Mouse (Mus musculus) lung, postnatal 0 days (tissue): Measurements from ENCODE around the gene Il17rd. TPM values are rescaled to one million over a fixed set of nuclear protein-coding genes. Genes with fewer than 3 reads are reported as not detected.

Source experiments
- ATAC-seq: fragments of 200-750 bp; cut with Nextera tagmentation; 2 replicates; pipeline ENCODE4 v1.8.0; 2017; ENCODE audit warnings: moderate library complexity
- DNase-seq: peaks from one replicate; pipeline ENCODE4 v3.0.0-alpha.2; 2016; ENCODE audit warnings: low spot score
- H3K27ac ChIP-seq: fragments of 300-500 bp; sonication (generic); 2 replicates; pipeline ENCODE4 v1.5.1; 2014; ENCODE audit warnings: antibody characterized with exemption, mild to moderate bottlenecking, low read length, mixed read lengths
- H3K27me3 ChIP-seq: fragments of 300-500 bp; sonication (generic); replicated peaks from 2 replicates; pipeline ENCODE4 v1.6.1; 2014; ENCODE audit warnings: low read length, mixed read lengths; ENCODE audit not compliant: insufficient read depth
- H3K36me3 ChIP-seq: fragments of 300-500 bp; sonication (generic); 2 replicates; pipeline ENCODE4 v1.6.1; 2014; ENCODE audit warnings: low read length, mixed read lengths; ENCODE audit not compliant: insufficient read depth
- H3K4me1 ChIP-seq: fragments of 300-500 bp; sonication (generic); 2 replicates; pipeline ENCODE4 v1.6.1; 2014; ENCODE audit warnings: antibody characterized with exemption, low read depth, low read length, mixed read lengths; ENCODE audit not compliant: insufficient read depth
- H3K4me2 ChIP-seq: fragments of 300-500 bp; sonication (generic); replicated peaks from 2 replicates; pipeline ENCODE4 v1.6.1; 2014; ENCODE audit warnings: low read depth, mild to moderate bottlenecking, low read length, moderate library complexity, mixed read lengths
- H3K4me3 ChIP-seq: fragments of 300-500 bp; sonication (generic); 2 replicates; pipeline ENCODE4 v1.5.1; 2014; ENCODE audit warnings: low read depth, low read length
- H3K9ac ChIP-seq: fragments of 300-500 bp; sonication (generic); replicated peaks from 2 replicates; pipeline ENCODE4 v1.6.1; 2014; ENCODE audit warnings: low read depth, mild to moderate bottlenecking
- H3K9me3 ChIP-seq: fragments of 300-500 bp; sonication (generic); 2 replicates; pipeline ENCODE4 v1.6.1; 2016; ENCODE audit warnings: low read length, mixed read lengths
- CTCF ChIP-seq: IDR thresholded peaks from 2 replicates; pipeline ENCODE4 v1.5.1; 2016; ENCODE audit warnings: antibody characterized with exemption, mild to moderate bottlenecking
- EP300 ChIP-seq: IDR thresholded peaks from 2 replicates; pipeline ENCODE4 v1.6.1; 2016; ENCODE audit warnings: antibody characterized with exemption, mild to moderate bottlenecking, control low read depth
- WGBS: fragments of 180-500 bp; shearing (Covaris S2); extraction: QIAGEN DNeasy Blood & Tissue Kit; methylation state at CpG from one replicate; pipeline ENCODE4 v1.1.7; 2014; 5-methylcytosine and 5-hydroxymethylcytosine counted together
- polyA plus RNA-seq: library from polyadenylated mRNA; unstranded; fragments of >200 nt; fragmentation: Nextera tagmentation; extraction: Ambion mirVana; gene quantifications from 2 replicates; pipeline ENCODE4 v1.2.1, GENCODE M21; 2015

Gene Il17rd
- polyA plus RNA-seq, 1 experiment from 2014 or later: 2.1 TPM

GRCm38 (mm10) chr14:27042280-27042983 lies 3.7 kb downstream of the Il17rd start:
- 46% methylated on average over 8 of the region's 8 CpGs for WGBS
- no peaks in the 10 kb centered on the region for H3K27me3 ChIP-seq
- H3K4me2 ChIP-seq: no peak overlapping the region
- no peak overlapping the region for H3K4me3 ChIP-seq
- H3K4me1 ChIP-seq: peaks cover 9% of the 10 kb centered on the region; the same call in 1 of the 2 replicates
- ATAC-seq (no peak), DNase-seq (no peak)
- H3K27ac ChIP-seq: no peak overlapping the region
- H3K36me3 ChIP-seq: no peaks in the 10 kb centered on the region
- no peaks in the 10 kb centered on the region for H3K9me3 ChIP-seq
- TF ChIP-seq CTCF: no peak
- TF ChIP-seq EP300: no peak
- no peak overlapping the region for H3K9ac ChIP-seq

- peaks cover 9% of the 10 kb centered on the region; the same call in 1 of the 2 replicates for H3K4me1 ChIP-seq
- TF ChIP-seq EP300 (no peak), CTCF (no peak)
- WGBS: 40% methylated on average over 5 of the region's 5 CpGs
- no peaks in the 10 kb centered on the region for H3K27me3 ChIP-seq
- H3K36me3 ChIP-seq: no peaks in the 10 kb centered on the region
- no peaks in the 10 kb centered on the region for H3K9me3 ChIP-seq
- ATAC-seq (no peak), DNase-seq (no peak)
- H3K27ac ChIP-seq: no peak overlapping the region
- H3K4me2 ChIP-seq: no peak overlapping the region
- H3K9ac ChIP-seq: no peak overlapping the region
- H3K4me3 ChIP-seq: no peak overlapping the region
Observed at GRCm38 (mm10) chr14:27043416-27043815, 4.7 kb downstream of the Il17rd start.

- TF ChIP-seq EP300: no peak
- TF ChIP-seq CTCF: no peak
- H3K4me2 ChIP-seq: peak overlapping the region; percentile 14; the same call in 1 of the 2 replicates
- peak; percentile 63 for ATAC-seq
- 2% methylated on average over 11 of the region's 11 CpGs for WGBS
- no peak overlapping the region for H3K4me3 ChIP-seq
- 0 out of 2 replicates have a peak overlapping the region, but pooled peaks have one; percentile 38 for H3K27ac ChIP-seq
- peaks cover 9% of the 10 kb centered on the region; the same call in 1 of the 2 replicates for H3K4me1 ChIP-seq
- no peaks in the 10 kb centered on the region for H3K27me3 ChIP-seq
- H3K36me3 ChIP-seq: no peaks in the 10 kb centered on the region
- no peak overlapping the region for H3K9ac ChIP-seq
- no peaks in the 10 kb centered on the region for H3K9me3 ChIP-seq
- peak; percentile 55 for DNase-seq
Observed at GRCm38 (mm10) chr14:27044221-27044966, 5.7 kb downstream of the Il17rd start.

- WGBS: 21% methylated on average over 2 of the region's 2 CpGs
- TF ChIP-seq EP300 (peak; percentile 27; the same call in 1 of the 2 replicates), CTCF (peak; percentile 60)
- ATAC-seq (peak; percentile 93), DNase-seq (peak; percentile 76)
- H3K4me2 ChIP-seq: 0 out of 2 replicates have a peak overlapping the region, but pooled peaks have one; percentile 14
- 0 out of 2 replicates have a peak overlapping the region, but pooled peaks have one; percentile 38 for H3K27ac ChIP-seq
- H3K36me3 ChIP-seq: no peaks in the 10 kb centered on the region
- peaks cover 5% of the 10 kb centered on the region; the same call in 1 of the 2 replicates for H3K4me1 ChIP-seq
- H3K9ac ChIP-seq: no peak overlapping the region
- H3K9me3 ChIP-seq: no peaks in the 10 kb centered on the region
- no peak overlapping the region for H3K4me3 ChIP-seq
- H3K27me3 ChIP-seq: no peaks in the 10 kb centered on the region
Observed at GRCm38 (mm10) chr14:27044967-27045361, 6.2 kb downstream of the Il17rd start.

- Histone ChIP-seq H3K36me3 (no peaks in the 10 kb centered on the region), H3K4me3 (no peak overlapping the region), H3K9ac (no peak overlapping the region), H3K4me1 (peaks cover 4% of the 10 kb centered on the region; the same call in 1 of the 2 replicates), H3K27ac (no peak overlapping the region), H3K27me3 (no peaks in the 10 kb centered on the region), H3K9me3 (no peaks in the 10 kb centered on the region), H3K4me2 (no peak overlapping the region)
- 68% methylated on average over 8 of the region's 8 CpGs for WGBS
- TF ChIP-seq CTCF (no peak), EP300 (no peak)
- no peak for DNase-seq
- ATAC-seq: no peak
Observed at GRCm38 (mm10) chr14:27048231-27048956, 9.7 kb downstream of the Il17rd start.

- TF ChIP-seq EP300 (no peak), CTCF (no peak)
- H3K4me1 ChIP-seq: no peaks in the 10 kb centered on the region
- WGBS: 58% methylated on average over 9 of the region's 9 CpGs
Observed at GRCm38 (mm10) chr14:27050043-27050442, 11.3 kb downstream of the Il17rd start.

More at GRCm38 (mm10) chr14:27050043-27050442, 11.3 kb downstream of the Il17rd start:
- no peak for ATAC-seq
- Histone ChIP-seq H3K9ac (no peak overlapping the region), H3K9me3 (no peaks in the 10 kb centered on the region), H3K4me3 (no peak overlapping the region), H3K4me2 (no peak overlapping the region), H3K36me3 (no peaks in the 10 kb centered on the region), H3K27ac (no peak overlapping the region), H3K27me3 (no peaks in the 10 kb centered on the region)
- no peak for DNase-seq
